Mouse (Mus musculus) ovary, postnatal 10 days (tissue): ENCODE results near the gene Tmem87b.

ENCODE experiments used
- DNase-seq: peaks from one replicate; pipeline ENCODE4 v3.0.0; 2022; ENCODE audit warnings: low spot score

Tmem87b gene

DNA sequence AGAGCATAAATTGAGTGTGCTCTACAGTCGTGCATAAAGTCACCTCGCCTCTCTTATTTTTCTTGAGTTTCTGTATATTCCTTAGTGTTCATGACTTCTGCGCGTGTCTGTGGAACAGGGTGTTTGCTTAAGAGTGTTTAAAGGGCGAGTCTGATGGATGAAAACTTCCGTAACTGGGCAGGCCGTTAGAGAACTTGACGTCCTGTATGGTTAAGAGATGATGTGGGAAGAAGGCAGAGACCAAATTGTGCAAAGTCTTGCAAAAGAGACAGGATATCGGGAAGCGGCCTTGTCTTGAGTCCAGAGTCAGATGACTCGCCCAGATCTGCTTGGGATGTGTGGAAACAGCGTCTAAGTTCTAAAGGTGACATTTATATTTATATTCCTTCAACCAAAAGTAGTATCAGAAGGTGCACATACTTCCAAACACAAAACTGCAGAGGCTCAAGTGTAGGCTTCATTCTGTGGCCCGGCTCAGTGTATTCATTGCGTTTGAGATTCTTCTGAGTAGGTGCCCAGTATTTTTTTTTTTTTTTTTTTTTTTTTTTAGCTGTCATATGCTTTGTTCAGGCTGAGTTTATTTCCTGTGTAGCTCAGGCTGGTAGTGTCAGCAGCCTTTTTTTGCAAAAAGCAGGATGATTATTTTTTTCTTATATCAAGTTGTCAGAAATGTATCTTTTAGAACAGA is 1.2 kb downstream of the Tmem87b start:
- DNase-seq = no peak

GRCm38 (mm10) chr2:128820631-128821030 is 2.7 kb downstream of the Tmem87b start:
- DNase-seq = no peak

DNA sequence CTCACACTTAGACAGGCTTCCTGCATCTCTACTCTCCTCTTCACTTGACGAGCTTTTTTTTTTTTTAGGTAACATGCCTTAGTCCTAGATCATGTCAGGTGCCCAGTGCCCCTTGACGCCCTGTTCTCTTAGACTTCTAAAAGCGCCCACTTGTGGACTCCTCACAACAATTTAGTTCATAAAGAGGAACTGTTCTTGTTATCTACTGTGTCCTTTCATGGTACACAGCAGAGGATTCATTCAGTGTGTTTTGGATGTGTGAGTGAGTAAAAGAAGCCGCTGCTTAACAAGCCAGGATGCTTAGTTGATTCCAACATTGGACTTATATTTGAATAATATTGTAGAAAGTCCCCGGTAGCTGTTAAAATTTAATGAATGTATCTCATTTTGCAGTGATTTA is 6.0 kb downstream of the Tmem87b start:
- DNase-seq = no peak

DNA sequence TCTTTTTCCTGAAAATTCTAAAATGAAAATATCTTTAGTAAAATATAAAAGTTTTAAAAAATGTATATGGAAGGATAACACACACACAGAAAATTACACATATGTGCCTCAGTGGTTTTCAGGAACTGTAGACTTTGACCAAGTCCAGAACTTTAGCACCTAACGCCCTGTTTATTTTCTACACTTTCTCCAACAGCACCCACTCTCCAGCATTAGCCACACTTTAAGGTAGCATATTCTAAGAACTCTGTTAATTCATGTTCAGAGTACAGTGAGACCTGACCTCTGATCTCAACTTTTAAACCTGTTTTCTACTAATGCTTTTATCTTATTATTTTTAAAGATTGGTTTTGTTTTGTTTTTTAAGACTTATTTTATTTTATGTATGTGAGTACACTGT is 9.9 kb downstream of the Tmem87b start:
- no peak for DNase-seq

DNA sequence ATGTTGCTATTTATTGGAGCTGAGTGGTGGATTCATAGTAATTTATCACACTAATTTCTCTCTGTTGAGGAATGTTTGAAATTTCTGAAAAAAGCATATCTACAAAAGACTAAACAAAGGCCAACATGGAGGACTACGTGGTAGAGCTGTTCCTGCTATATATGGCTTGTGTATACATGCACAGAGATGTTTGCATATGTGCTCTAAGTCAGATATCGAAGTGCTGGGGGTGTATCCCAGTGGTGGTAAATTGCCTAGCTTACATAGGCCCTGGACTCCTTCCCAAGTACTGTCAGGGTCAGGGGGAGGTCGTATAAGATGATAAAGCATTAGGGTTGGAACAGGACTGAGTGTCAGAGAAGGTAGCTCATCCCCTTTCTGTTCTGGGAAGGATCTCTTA is 14.7 kb downstream of the Tmem87b start:
- no peak for DNase-seq

DNA sequence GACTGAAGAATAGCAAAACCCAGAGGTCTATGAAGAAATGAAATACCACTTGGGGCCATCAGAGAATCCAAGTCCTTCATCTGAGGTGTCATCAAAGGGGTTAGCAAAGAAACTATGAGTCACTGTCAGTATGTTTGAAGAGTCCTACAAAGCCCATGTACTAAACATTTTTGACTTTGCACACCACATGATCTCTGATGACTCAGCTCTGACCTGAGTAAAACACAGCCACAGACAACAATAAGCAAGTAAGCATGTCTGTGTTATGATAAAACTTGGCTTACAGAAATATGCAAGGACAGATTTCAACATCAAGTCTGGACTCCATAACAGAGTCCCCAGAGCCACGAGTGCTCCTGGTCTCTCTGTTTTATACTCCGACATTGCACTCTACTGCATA is 15.1 kb downstream of the Tmem87b start:
- no peak for DNase-seq

- DNase-seq = no peak
Measured at GRCm38 (mm10) chr2:128833435-128833834, 15.5 kb downstream of the Tmem87b start.

DNA sequence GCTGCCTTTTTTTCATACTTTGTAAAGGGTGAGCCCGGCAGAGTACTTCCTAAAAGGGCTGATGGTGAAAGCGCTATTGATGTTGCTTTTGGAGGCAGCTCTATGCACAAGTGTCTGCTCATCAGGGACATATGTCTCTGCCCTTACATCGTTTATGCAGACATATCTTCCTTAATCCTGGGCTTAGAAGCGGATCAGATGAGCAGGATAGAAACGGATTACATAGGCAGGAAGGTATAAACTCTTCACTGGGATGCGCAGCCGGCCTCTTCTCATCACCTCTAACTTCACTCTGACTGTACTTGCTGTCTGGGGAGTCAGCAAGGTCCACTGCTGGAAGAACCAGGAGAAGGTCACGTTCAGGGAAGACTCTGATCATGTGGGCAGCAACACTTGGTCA is 19.6 kb downstream of the Tmem87b start:
- DNase-seq = no peak

DNA sequence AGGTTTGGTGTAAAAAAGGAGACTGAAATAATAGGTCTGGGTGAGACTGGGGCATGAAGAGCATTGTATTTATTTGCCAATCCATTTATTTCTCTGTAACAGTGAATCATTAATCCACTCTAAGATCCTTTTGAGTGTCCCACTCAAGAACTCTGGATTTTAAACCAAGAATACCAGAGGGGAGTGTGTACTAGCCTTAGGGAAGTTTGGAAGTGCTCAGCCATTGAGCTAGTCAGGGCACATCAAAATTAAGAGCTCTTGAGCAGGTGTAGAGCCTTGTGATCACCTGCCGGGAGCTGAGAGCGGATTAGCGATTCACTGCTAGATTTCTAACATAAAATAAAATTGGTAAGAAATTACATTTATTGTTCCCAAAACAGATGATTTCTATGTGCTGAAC is 20.7 kb downstream of the Tmem87b start:
- no peak for DNase-seq

- no peak for DNase-seq
Measured at GRCm38 (mm10) chr2:128839501-128839900, 21.6 kb downstream of the Tmem87b start.

- DNase-seq = no peak
Measured at GRCm38 (mm10) chr2:128842437-128842836, 24.5 kb downstream of the Tmem87b start.

- no peak for DNase-seq
Measured at GRCm38 (mm10) chr2:128850036-128850435, 32.1 kb downstream of the Tmem87b start.

DNA sequence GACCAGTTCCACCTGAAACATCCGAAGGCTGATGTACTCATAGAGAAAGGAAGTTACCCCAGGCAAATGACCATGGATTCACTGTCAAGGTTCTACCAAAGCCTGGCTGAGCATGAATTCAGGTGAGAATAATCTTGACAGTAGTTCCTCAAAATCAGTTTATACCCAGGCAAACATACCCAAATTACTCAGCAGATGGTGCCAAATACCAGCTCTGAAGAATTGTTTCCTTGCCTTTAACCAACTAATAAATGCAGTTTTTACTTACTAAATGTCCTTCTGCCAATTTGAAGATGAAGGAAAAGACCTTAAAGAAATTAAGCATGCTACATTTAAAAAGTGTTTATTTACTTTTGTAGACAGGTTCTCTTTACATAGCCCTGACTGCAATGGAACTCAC is 38.8 kb downstream of the Tmem87b start:
- no peak for DNase-seq

DNA sequence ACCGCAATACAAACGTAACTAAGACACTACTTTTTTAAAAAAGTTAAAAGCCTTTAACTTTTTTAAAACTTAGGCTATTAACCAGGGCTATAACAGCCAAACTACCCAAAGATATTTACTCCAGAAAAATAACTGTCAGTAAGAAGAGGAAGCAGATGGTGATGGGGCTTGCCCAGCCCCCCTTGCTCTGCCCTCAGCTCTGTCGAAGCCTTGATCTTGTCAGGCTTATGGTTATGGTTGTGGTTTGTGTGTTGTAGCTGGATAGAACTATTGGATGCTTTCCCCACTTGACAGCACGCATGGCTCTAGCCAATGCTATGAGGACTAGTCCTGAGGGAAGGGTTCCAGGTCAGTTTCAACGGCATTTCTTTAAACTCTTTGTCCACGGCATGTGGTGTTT is 41.0 kb downstream of the Tmem87b start:
- no peak for DNase-seq

- no peak for DNase-seq
Measured at GRCm38 (mm10) chr2:128859861-128860260, 41.9 kb downstream of the Tmem87b start.

- no peak for DNase-seq
Measured at GRCm38 (mm10) chr2:128862636-128863035, 44.7 kb downstream of the Tmem87b start, which contains the start of gene Fbln7. Gene Fbln7 (plus strand): TSS chr2:128862981.

GRCm38 (mm10) chr2:128863777-128864331 is 45.9 kb downstream of the Tmem87b start:
- DNase-seq = peak; percentile 9

GRCm38 (mm10) chr2:128865061-128865460 is 47.1 kb downstream of the Tmem87b start:
- no peak for DNase-seq

DNA sequence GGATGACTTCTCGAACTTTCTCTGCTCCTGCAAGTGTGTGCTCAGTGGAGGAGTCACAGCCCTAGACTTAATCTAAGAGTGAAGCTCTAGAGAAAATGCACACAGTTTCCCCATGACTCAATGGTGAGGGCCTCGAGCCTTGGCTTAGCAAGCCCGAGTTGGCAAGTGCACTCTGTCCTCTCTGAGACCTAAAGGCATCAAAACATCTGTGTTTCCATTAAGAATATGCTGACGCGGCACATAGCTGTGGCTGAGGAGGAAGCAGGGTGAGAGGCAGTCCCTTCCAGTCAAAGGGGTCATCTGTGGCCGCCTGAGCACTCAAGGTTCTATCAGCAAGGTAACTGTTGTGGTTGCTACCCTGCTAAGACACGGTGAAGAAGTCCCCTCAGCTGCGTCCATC is 53.7 kb downstream of the Tmem87b start:
- no peak for DNase-seq

- DNase-seq = no peak
Measured at GRCm38 (mm10) chr2:128872256-128872655, 54.3 kb downstream of the Tmem87b start.

DNA sequence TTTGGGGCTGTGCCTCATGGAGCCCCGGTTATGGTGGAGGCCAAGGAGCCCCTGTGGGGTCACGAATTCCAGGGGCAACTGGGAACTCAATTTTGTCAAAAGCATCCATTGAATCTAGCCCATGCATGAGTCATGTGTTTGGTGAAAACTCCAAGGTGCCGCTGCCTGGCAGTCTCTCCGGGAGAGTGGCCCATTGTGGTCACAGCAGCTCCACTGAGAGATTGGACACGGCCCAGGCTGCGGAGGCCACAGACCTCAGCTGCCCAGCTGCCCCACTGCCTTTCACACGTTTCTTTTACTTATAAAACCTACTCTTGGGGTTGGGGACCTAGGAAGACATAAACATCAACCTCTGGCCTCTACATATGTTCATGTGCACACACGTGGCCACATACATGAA is 57.6 kb downstream of the Tmem87b start:
- DNase-seq = no peak

- DNase-seq = no peak
Measured at GRCm38 (mm10) chr2:128881236-128881635, 63.3 kb downstream of the Tmem87b start.

GRCm38 (mm10) chr2:128885225-128885811 is 67.4 kb downstream of the Tmem87b start:
- DNase-seq = no peak
